Mouse (Mus musculus) megakaryocyte-erythroid progenitor cell, adult 5-6 weeks (primary cell): Measurements from ENCODE around the gene Nat14. TPM values are rescaled to one million over a fixed set of nuclear protein-coding genes. Genes with fewer than 3 reads are reported as not detected.

ENCODE experiments used
- ATAC-seq: replicated peaks from 2 replicates; pipeline ENCODE4 v1.8.0; 2016; ENCODE audit warnings: mild to moderate bottlenecking, inconsistent platforms; ENCODE audit not compliant: severe bottlenecking, poor library complexity, low FRiP score, low TSS enrichment
- total RNA-seq, 2 experiments: library from RNA; stranded (forward) in 1 of 2; stranded (reverse) in 1 of 2; fragments of 200-1000, 215-1000 nt in 1 of 2; fragments of >200 nt in 1 of 2; fragmentation: Nextera tagmentation in 1 of 2; gene quantifications; 2 replicates each; pipeline ENCODE4 v1.2.3; 2014 to 2017

The Nat14 gene
- total RNA-seq, 2 experiments from 2014 or later: 1.9 to 6.6 TPM

GRCm38 (mm10) chr7:4918681-4919080 lies 3.1 kb upstream of the Nat14 start:
- ATAC-seq: no peak

- no peak for ATAC-seq
Observed at GRCm38 (mm10) chr7:4919096-4919495, 2.7 kb upstream of the Nat14 start.

- ATAC-seq: no peak
Observed at GRCm38 (mm10) chr7:4919971-4920370, 1.9 kb upstream of the Nat14 start.

GRCm38 (mm10) chr7:4920496-4920895 lies 1.3 kb upstream of the Nat14 start:
- no peak for ATAC-seq

DNA sequence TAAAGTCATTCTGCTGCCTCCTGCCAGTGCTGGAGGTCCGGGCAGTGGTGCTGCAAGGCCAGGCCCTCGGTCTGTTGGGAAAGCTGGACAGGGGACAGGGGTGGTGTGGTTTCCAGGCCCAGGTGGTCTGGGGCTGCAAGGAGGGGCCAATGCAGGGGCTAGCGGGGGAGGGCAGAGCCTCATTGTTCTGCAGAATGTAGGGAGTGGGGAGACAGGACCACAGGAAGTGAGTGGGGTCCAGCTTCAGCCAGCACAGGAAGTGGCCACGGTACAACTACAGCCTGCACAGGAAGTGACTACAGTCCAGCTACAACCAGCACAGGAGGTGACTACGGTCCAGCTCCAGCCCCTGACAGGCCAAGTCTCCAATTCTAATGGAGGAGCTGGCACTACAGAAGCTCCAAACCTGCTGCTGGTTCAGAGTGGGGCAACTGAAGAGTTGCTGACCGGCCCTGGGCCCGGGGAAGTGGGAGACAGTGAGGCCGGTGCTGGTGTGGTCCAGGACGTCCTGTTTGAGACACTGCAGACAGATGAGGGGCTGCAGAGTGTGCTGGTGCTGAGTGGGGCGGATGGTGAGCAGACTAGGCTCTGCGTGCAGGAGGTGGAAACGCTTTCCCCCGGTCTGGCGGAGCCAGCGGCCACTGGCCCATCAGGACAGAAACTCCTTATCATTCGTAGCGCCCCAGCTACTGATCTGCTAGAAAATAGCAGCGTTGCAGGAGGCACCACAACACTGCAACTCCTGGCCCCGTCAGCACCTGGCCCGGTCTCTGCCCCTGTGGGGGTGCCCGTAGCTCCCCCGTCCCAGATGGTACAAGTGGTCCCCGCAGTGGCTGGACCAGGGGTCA lies 628 bp upstream of the Nat14 start:
- ATAC-seq: no peak

DNA sequence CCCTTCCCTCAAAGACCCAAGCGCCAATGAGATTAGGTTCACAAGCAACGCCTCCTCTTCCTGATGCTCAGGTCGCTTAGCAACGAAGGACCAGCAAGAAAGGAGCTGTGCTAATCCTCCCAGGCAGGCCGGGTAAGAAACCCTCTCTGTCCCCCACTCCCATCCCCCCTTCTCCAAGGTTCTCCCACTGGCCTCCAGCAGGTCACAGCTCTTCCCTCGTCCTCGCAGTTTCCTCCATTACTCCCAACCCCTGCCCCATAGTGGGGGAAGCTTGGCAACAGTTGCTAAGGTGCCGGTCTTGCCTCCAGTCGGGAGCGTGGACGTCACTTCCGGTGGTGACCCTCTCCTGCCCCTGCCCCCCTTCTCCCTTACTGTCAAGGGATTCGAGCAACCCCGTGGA lies 680 bp downstream of the Nat14 start:
- no peak; the same call in 1 of the 2 replicates for ATAC-seq

GRCm38 (mm10) chr7:4922931-4923565 lies 1.2 kb downstream of the Nat14 start:
- ATAC-seq: no peak

- peak; percentile 62 for ATAC-seq
Observed at GRCm38 (mm10) chr7:4923586-4924364, 1.9 kb downstream of the Nat14 start.

GRCm38 (mm10) chr7:4924483-4924882 lies 2.7 kb downstream of the Nat14 start:
- ATAC-seq: no peak

DNA sequence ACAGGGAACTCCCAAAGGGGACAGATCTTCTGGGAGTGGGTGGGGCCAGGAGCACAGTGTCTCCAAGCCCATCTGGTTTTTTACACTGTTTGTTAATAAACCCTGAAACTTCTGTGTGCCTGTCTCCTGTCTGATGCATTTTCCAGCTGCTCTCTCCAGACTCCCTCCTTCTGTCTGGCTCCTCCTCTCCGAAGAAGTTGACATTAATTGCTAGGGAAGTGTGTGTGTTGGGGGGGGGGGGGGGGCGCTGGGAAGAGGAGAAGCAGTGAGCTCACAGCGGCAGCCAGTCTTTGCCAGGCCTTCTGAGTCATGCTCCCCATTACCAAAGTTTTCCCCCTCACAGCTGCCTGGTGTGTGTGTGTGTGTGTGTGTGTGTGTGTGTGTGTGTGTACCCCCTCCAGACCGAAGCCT lies 3.1 kb downstream of the Nat14 start:
- ATAC-seq: no peak

DNA sequence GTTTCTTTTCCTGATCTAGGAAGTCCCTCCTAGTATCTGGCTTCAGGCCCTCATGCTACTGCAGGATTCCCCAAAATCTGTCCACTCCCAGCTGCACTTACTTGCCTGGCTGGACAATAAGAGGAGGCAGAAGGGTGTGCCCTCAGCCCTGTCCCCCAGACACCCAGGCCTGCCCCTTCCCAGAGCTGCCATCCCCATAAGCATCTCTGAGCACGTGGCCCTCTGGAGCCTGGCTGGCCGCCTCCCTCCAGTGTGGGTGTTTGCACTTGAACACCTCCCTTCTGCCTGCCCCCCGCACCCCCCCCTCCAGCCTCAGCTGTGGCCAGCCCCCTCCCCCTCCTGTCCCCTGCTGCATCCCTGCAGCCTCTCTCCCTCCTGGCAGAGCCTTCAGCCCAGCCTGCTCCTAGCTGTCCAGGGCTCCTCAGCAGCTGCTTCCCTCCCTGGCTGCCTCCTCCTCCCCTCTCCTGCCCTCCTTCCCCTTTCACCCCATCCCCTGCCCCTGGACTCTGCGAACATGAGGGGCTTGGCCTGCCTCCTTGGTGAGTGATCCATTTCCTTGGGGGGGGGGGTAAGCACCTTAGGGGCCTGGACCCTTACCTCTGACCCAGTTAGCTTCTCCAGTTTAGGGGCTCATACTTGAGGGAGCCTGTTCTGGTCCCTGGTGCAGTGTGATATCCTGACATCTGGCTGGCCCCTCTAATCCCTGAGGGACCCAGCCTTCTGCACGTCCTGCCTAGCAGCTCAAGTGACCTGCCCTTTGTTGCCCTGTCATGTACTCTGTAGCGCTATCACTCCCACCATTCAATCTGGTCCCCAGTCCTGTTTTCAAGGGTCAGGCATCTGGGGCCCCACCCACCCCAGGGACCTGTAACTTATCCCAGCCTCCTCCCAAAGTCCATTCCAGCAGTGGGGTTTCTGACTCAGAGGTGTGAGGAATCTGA lies 3.9 kb downstream of the Nat14 start, which contains the start of gene Ssc5d:
Gene Ssc5d, plus strand, starts transcription at position 345 of the 941 bp plus-strand sequence.
- ATAC-seq: no peak

DNA sequence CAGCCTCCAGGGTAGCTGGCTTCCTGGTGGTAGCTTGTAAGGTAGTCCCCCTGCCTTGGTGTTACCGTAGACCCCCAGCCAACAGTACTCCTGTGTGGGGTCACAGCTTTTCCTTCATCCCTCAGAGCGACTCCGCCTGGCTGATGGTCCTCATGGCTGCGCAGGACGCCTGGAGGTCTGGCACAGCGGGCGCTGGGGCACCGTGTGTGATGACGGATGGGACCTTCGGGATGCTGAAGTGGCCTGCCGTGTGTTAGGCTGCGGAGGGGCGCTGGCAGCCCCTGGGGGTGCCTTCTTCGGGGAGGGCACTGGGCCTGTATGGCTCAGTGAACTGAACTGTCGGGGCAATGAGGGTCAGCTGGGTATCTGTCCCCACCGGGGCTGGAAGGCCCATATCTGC lies 5.0 kb downstream of the Nat14 start:
- no peak for ATAC-seq

DNA sequence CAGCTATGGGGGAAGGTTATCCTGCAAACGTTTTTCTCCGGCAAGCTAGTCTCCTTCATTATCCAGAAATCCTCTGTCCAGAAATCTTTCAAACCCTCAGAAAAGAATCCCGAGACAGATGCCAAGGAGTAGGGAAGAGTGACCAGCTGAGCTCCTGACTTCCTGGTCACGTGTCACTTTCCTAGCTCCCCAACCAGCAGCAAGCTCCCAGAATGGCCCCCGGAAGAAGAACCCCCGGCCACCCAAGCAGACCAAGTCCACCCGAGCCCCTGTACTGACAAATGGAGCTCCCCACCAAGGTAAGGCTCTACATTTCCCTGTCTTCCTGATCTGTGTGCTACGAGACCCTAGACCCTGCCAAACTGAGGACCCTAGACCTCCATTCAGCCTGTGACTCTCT lies 5.9 kb downstream of the Nat14 start:
- no peak for ATAC-seq

DNA sequence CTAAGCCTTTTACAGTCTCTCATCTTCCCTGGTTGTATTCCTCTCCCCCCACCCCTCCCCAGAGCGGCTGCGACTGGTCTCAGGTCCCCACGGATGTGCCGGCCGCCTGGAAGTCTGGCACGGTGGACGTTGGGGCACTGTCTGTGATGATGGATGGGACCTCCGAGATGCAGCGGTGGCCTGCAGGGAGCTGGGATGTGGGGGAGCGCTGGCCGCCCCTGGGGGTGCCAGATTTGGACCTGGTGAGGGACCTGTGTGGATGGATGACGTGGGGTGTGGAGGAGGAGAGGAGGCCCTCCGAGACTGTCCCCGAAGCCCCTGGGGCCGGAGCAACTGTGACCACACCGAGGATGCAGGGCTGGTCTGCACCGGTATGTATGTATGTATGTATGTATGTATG lies 6.5 kb downstream of the Nat14 start:
- ATAC-seq: no peak

- ATAC-seq: no peak
Observed at GRCm38 (mm10) chr7:4933103-4933502, 11.3 kb downstream of the Nat14 start.

GRCm38 (mm10) chr7:4934160-4934914 lies 12.5 kb downstream of the Nat14 start:
- ATAC-seq: no peak

DNA sequence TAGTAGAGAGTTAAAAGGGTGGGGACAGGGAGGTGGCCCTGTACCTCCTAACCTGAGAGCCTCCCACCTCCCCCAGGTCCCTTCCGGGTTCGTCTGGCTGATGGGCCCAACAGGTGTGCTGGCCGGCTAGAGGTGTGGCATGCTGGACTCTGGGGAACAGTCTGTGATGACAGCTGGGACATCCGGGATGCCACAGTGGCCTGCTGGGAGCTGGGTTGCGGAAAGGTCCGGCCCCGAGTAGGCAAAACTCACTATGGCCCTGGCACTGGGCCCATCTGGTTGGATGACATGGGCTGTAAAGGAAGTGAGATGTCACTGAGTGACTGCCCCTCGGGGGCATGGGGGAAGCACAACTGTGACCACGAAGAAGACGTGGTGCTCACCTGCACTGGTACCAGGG lies 15.0 kb downstream of the Nat14 start:
- no peak for ATAC-seq

GRCm38 (mm10) chr7:4937392-4937791 lies 15.6 kb downstream of the Nat14 start:
- ATAC-seq: no peak
